8 mouse cellular contexts compared by ENCODE assay signal in genomic region chr3:127498742-127499400, GRCm38 (mm10). TPM values are rescaled to one million over a fixed set of nuclear protein-coding genes. Genes with fewer than 3 reads are reported as not detected.
A peak's percentile ranks its signal among the peaks of the same experiment; 100 is the strongest.
DNase-seq lines count a peak whose midpoint lies in the region; ATAC-seq and TF ChIP-seq lines count a peak whose summit lies in the region.

Gene Ank2, minus strand, starts transcription at chr3:127499350.

- H3K9me3 ChIP-seq in G1E (replicated peaks) = 0 out of 2 replicates have a peak, but pooled peaks cover 3% of the 10 kb centered on the region
- H3K9me3 ChIP-seq in forebrain, embryonic 11.5 days (ENCODE audit: control insufficient read depth, low read length) = no peaks in the 10 kb centered on the region
- no peaks in the 10 kb centered on the region for H3K9me3 ChIP-seq in heart, embryonic 14.5 days (ENCODE audit: control insufficient read depth, low read length)
- no peaks in the 10 kb centered on the region for H3K9me3 ChIP-seq in lung, postnatal 0 days (ENCODE audit: low read length)

- H3K4me3 ChIP-seq in G1E (ENCODE audit: low read depth, low read length) = peak within 1 kb of the TSS; percentile 87
- H3K4me3 ChIP-seq in bone marrow, adult 2 months (replicated peaks; ENCODE audit: control insufficient read depth, low read depth, low read length) = peak within 1 kb of the TSS; percentile 11
- H3K4me3 ChIP-seq in forebrain, embryonic 11.5 days (ENCODE audit: low read depth, low read length) = peak within 1 kb of the TSS; percentile 58
- peak within 1 kb of the TSS; percentile 61 to 62 for H3K4me3 ChIP-seq in heart, embryonic 14.5 days (ENCODE audit: control insufficient read depth in 1 of 2, insufficient read depth in 1 of 2, low read depth in 1 of 2, low read length in 2 of 2)
- peak within 1 kb of the TSS; percentile 47 for H3K4me3 ChIP-seq in lung, postnatal 0 days (ENCODE audit: low read depth, low read length)

- H3K4me2 ChIP-seq in forebrain, embryonic 11.5 days (ENCODE audit: low read depth, low read length, severe bottlenecking) = peak within 1 kb of the TSS; percentile 100
- H3K4me2 ChIP-seq in heart, embryonic 14.5 days (ENCODE audit: low read length) = peak within 1 kb of the TSS; percentile 97
- peak within 1 kb of the TSS; percentile 86 for H3K4me2 ChIP-seq in lung, postnatal 0 days (replicated peaks; ENCODE audit: low read depth, low read length)

- H3K9ac ChIP-seq in forebrain, embryonic 11.5 days (ENCODE audit: low read length) = peak within 1 kb of the TSS; percentile 82
- H3K9ac ChIP-seq in heart, embryonic 14.5 days (ENCODE audit: low read length) = peak within 1 kb of the TSS; percentile 81
- H3K9ac ChIP-seq in lung, postnatal 0 days (replicated peaks; ENCODE audit: low read depth) = 0 out of 2 replicates have a peak within 1 kb of the TSS, but pooled peaks have one; percentile 19

- peak within 1 kb of the TSS; percentile 31; the same call in 1 of the 2 replicates for H3K27ac ChIP-seq in bone marrow, adult 2 months (ENCODE audit: control insufficient read depth, insufficient read depth, low read depth, low read length, poor library complexity)
- no peak within 1 kb of the TSS for H3K27ac ChIP-seq in forebrain, embryonic 11.5 days (ENCODE audit: low read depth, low read length)
- H3K27ac ChIP-seq in heart, embryonic 14.5 days (replicated peaks in 1 of 2; ENCODE audit: control insufficient read depth in 1 of 2, insufficient read depth in 1 of 2, low read depth in 2 of 2, low read length in 2 of 2) = peak within 1 kb of the TSS in 1 of 2 experiments; percentile 31; a peak in 1 of 4 replicates
- H3K27ac ChIP-seq in lung, postnatal 0 days (ENCODE audit: low read length) = no peak within 1 kb of the TSS

- WGBS in bone marrow, adult 2 months = under 1% methylated on average over 62 of the region's 62 CpGs
- WGBS in forebrain, embryonic 11.5 days = under 1% methylated on average over 56 of the region's 62 CpGs
- under 1% methylated on average over 62 of the region's 62 CpGs for WGBS in heart, embryonic 14.5 days
- WGBS in lung, postnatal 0 days = 1% methylated on average over 50 of the region's 62 CpGs

- ATAC-seq in G1E (ENCODE audit: extremely low read depth, insufficient number of reproducible peaks, low FRiP score, poor library complexity, severe bottlenecking) = peak; percentile 28; the same call in 1 of the 2 replicates
- ATAC-seq in forebrain, embryonic 11.5 days (replicated peaks; ENCODE audit: low FRiP score) = peak; percentile 58
- peak; percentile 64 for ATAC-seq in heart, embryonic 14.5 days (ENCODE audit: insufficient number of reproducible peaks, insufficient read depth, low FRiP score, low read depth)
- peak; percentile 85 for ATAC-seq in lung, postnatal 0 days

- H3K4me1 ChIP-seq in G1E (ENCODE audit: insufficient read depth, low read depth, low read length) = peaks cover 35% of the 10 kb centered on the region
- H3K4me1 ChIP-seq in bone marrow, adult 2 months (ENCODE audit: control insufficient read depth, insufficient read depth, low read length) = no peaks in the 10 kb centered on the region
- peaks cover 5% of the 10 kb centered on the region; the same call in 1 of the 2 replicates for H3K4me1 ChIP-seq in forebrain, embryonic 11.5 days (replicated peaks; ENCODE audit: control insufficient read depth, insufficient read depth, low read length)
- peaks cover 4 to 8% of the 10 kb centered on the region in 2 experiments for H3K4me1 ChIP-seq in heart, embryonic 14.5 days (ENCODE audit: control insufficient read depth in 2 of 2, insufficient read depth in 2 of 2, low read length in 2 of 2)
- H3K4me1 ChIP-seq in lung, postnatal 0 days (ENCODE audit: insufficient read depth, low read depth, low read length) = peaks cover 5% of the 10 kb centered on the region; the same call in 1 of the 2 replicates

- no peak for TF ChIP-seq CTCF in G1E (IDR thresholded peaks at IDR 0.05; ENCODE audit: low read depth, low read length)
- TF ChIP-seq CTCF in bone marrow, adult 2 months (IDR thresholded peaks at IDR 0.05; ENCODE audit: control insufficient read depth, insufficient read depth, low read length) = no peak
- TF ChIP-seq CTCF in lung, postnatal 0 days (IDR thresholded peaks at IDR 0.05) = no peak

- TF ChIP-seq POLR2A in bone marrow, adult 2 months (IDR thresholded peaks at IDR 0.05; ENCODE audit: borderline replicate concordance, control insufficient read depth, low read depth, low read length) = no peak

- no peaks in the 10 kb centered on the region for H3K27me3 ChIP-seq in G1E (ENCODE audit: insufficient read depth, low read length)
- peaks cover 11% of the 10 kb centered on the region; the same call in 1 of the 2 replicates for H3K27me3 ChIP-seq in forebrain, embryonic 11.5 days (ENCODE audit: control insufficient read depth, insufficient read depth, low read length)
- peaks cover 7% of the 10 kb centered on the region; the same call in 1 of the 2 replicates for H3K27me3 ChIP-seq in heart, embryonic 14.5 days (ENCODE audit: control insufficient read depth, insufficient read depth, low read length)
- H3K27me3 ChIP-seq in lung, postnatal 0 days (replicated peaks; ENCODE audit: insufficient read depth, low read length) = peaks cover 21% of the 10 kb centered on the region

- peak; percentile 68 for DNase-seq in G1E (ENCODE audit: low spot score)
- peak; percentile 79 for DNase-seq in forebrain, embryonic 11.5 days (ENCODE audit: low spot score)
- DNase-seq in layer of hippocampus, adult 8-10 months (ENCODE audit: low spot score in 2 of 2) = peak; percentile 52 to 57
- peak; percentile 65 for DNase-seq in lung, postnatal 0 days (ENCODE audit: low spot score)
- peak; percentile 73 to 75 for DNase-seq in right cerebral cortex, adult 2 months (ENCODE audit: low spot score in 2 of 2)
- DNase-seq in T-cell, adult 2 months (ENCODE audit: low spot score) = no peak

- no peak for TF ChIP-seq EP300 in lung, postnatal 0 days (IDR thresholded peaks at IDR 0.05)

- peaks cover 24% of the 10 kb centered on the region for H3K36me3 ChIP-seq in G1E (replicated peaks)
- no peaks in the 10 kb centered on the region for H3K36me3 ChIP-seq in forebrain, embryonic 11.5 days (ENCODE audit: control insufficient read depth, insufficient read depth, low read length)
- H3K36me3 ChIP-seq in heart, embryonic 14.5 days (ENCODE audit: control insufficient read depth, insufficient read depth, low read length) = no peaks in the 10 kb centered on the region
- no peaks in the 10 kb centered on the region for H3K36me3 ChIP-seq in lung, postnatal 0 days (ENCODE audit: insufficient read depth, low read length)

RNA-seq across cellular contexts. Expression of gene Ank2, which starts in this region (rescaled TPM):
- total RNA-seq in G1E (2014; fragmentation: Nextera tagmentation) = 95.5 and 139 TPM in 2 replicates
- total RNA-seq in G1E (2017) = 52.9 and 57.8 TPM in 2 replicates
- 18.9 and 25.2 TPM in 2 replicates for polyA plus RNA-seq in G1E (2012)
- 1.1 and 5.5 TPM in 2 replicates for polyA plus RNA-seq in bone marrow, adult 2 months (2011; ENCODE audit: insufficient read depth, insufficient read length, low replicate concordance, missing spikeins)
- 76.3 and 78.8 TPM in 2 replicates for polyA plus RNA-seq in forebrain, embryonic 11.5 days (2014; fragmentation: Nextera tagmentation; extraction: Ambion mirVana)
- polyA plus RNA-seq in heart, embryonic 14.5 days (2014; fragmentation: Nextera tagmentation; extraction: Ambion mirVana) = 49.4 and 49.5 TPM in 2 replicates
- 100 to 1,000 TPM; 710 to 787 (median 750) TPM for total RNA-seq in layer of hippocampus, adult 8-10 months (2022)
- 3.9 and 4.4 TPM in 2 replicates for polyA plus RNA-seq in lung, postnatal 0 days (2015; fragmentation: Nextera tagmentation; extraction: Ambion mirVana)

Comparison
In these comparisons a context has a peak if more than half of its experiments do, and no peak if none do; other contexts are left out.
1. RNA of gene Ank2 (total RNA-seq): 710 to 787 TPM in layer of hippocampus, adult 8-10 months; 52.9 to 139 TPM in G1E; every median in the first group is over 4 times any median in the second.
2. ATAC-seq: peak in every context shown above with its lines; median percentile 85 in lung, postnatal 0 days; 64 in heart, embryonic 14.5 days; 58 in forebrain, embryonic 11.5 days; 28 in G1E.
3. H3K4me3 ChIP-seq: peak in every context shown above with its lines; median percentile 87 in G1E; 62 in heart, embryonic 14.5 days; 58 in forebrain, embryonic 11.5 days; 47 in lung, postnatal 0 days; 11 in bone marrow, adult 2 months.
4. H3K9ac ChIP-seq: peak in every context shown above with its lines; median percentile 82 in forebrain, embryonic 11.5 days; 81 in heart, embryonic 14.5 days; 19 in lung, postnatal 0 days.
5. Peak in every context shown above with its lines, with median percentiles within 50 percentile points of each other: H3K4me2 ChIP-seq.